Mouse (Mus musculus) left cerebral cortex, adult 11 months (tissue): ENCODE measurements around the gene Nfatc3.
"Not testable (repeated sequence)": the region's sequence is repeated elsewhere in the genome, so short reads cannot be mapped to it uniquely, and the experiment has no call there.

Experiments
- DNase-seq: peaks from one replicate; pipeline ENCODE4 v3.0.0; 2022; ENCODE audit warnings: low spot score

Gene Nfatc3

GRCm38 (mm10) chr8:106058731-106059612, at the start of gene Nfatc3:
Gene Nfatc3 (plus strand): TSS chr8:106058840.
- peak; percentile 95 for DNase-seq

- peak; percentile 89 for DNase-seq
Measured at GRCm38 (mm10) chr8:106010748-106011642, 47.6 kb upstream of the Nfatc3 start.

DNA sequence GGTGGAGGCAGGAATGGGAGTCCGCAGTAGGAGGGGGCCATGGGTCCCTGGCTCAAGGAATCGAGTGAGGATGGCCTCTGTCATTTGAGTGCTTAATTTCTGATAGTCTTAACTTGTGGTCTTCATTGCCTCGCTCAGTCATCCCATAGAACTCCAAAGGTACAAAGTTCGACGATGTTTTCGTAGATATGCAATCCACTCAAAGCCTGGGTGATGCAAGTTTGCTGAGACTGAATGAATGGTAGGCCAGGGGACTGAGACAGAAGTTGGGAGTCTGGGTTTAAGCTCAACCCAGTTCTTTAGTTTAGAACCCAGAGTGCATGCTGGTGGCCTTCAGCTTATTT, 47.0 kb upstream of the Nfatc3 start, which contains the start of gene Ddx28:
Ddx28 (minus strand) TSS at position 240 of the 344 bp plus-strand sequence.
- DNase-seq, result no peak

- DNase-seq, result not testable (repeated sequence)
Measured at GRCm38 (mm10) chr8:106012203-106012602, 46.4 kb upstream of the Nfatc3 start.

DNA sequence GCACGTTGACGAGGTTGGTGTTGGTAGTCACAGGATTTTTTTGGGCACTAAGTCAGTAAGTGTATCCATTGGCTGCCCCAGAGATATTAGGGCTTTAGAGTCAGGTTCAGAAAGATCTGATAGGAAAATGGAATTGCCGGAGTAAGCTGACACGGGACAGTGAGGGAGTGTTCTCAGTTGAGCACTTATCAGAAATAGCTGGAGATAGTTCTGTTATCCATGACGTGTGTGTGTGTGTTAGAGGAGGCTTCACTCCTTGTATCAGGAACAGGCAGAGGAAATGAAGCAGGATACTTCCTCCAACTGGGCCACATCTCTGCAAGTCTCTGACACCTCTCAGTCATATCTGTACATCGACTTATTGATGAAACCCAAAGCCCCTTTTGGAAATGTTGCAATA, 42.4 kb upstream of the Nfatc3 start:
- DNase-seq, result no peak

DNA sequence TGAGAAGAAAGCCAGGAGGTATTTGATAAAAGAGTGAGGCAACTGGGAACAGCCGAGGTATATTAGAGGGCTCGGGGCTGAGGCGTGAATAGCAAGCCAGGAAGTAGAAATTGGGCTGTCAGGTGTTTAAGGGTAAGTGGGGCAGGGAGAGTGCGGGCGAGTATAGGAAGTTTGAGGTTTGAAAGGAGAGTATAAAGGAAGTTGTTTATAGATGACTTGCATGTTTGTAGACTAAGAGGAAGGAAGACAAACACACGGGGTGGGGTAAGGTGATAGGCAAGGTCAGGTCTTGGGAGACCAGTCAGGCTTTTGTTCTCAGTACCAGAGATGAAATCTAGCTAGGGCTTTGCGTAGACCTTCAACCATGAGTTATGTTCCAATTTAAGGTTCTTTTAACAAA, 41.5 kb upstream of the Nfatc3 start:
- no peak for DNase-seq

DNA sequence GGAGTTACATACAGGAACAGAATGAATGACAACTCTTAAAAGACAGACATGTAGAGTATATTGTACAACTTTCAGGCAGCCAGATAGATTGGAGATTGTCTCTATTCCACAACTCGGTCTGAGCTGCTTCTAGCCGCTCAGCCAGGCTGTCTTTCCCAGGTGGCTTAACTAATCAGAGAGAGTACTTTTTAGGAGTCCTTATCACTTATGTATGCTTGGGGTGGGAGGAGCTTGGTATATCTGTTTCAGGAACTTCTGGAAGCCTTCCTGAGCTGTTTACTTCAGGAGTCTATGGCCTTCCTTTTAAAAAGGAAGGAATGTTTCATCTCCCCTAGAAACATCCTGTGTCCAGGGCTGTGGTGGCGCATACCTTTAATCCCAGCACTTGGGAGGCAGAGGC, 40.6 kb upstream of the Nfatc3 start:
- DNase-seq, result no peak

DNA sequence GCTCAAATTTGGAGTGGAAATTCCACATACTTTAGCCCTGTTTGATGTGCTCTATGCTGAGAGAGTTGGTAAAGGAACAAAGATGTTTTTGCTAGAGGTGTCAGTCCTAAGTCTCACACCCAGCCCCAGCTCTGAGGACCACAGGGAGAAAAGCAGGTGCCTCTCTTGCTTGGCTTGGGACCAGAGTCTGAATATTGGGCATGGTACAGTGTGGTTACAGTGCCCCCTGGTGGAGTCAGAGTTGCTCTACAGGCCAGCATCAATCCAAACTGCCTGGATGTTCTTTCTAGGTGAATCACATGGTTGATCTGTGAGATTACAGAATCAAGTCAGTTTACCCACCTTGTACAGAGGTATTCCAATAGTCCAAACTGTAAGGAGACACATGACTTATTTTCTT, 36.2 kb upstream of the Nfatc3 start:
- peak; percentile 57 for DNase-seq

GRCm38 (mm10) chr8:106038721-106039120, 19.9 kb upstream of the Nfatc3 start:
- no peak for DNase-seq

GRCm38 (mm10) chr8:106039605-106040004, 19.0 kb upstream of the Nfatc3 start:
- DNase-seq, result no peak

GRCm38 (mm10) chr8:106040218-106040617, 18.4 kb upstream of the Nfatc3 start:
- no peak for DNase-seq

DNA sequence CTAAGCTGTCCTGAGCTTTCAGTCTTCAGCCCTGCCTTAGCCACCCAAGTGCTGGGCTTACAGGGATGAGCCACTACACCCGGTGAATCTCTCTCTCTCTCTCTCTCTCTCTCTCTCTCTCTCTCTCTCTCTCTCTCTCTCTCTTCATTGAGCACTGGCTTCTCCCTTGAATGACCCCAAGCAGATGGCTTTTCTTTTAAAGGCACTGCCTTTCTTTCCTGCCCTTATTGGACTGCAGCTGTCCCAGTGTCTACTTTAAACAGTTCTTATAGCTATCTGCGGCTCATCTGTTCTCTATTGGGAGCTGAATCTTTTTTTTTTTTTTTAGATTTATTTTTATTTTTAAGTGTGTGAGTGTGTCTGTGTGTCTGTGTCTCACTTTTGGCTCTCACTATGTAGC, 15.6 kb upstream of the Nfatc3 start:
- DNase-seq, result no peak

DNA sequence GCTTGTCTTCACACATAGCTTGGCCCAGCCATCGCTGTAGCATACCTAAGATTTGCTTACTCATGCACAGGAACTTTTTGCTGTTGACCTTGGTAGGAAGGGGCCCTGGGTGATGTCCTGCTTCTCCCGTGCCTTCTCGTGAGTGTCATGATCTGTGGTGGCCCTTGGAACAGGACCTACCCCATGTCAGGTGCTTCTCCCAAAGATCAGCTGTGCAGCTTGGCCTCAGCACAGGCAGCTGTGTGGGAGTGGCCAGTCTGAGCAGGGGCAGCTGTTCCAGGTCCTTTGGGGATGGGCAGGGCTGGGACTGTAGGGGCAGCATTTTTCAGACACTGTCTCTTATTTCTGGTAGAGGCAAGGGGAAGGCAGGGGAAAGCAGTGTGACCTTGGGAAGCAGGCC, 14.5 kb upstream of the Nfatc3 start:
- DNase-seq, result no peak

DNA sequence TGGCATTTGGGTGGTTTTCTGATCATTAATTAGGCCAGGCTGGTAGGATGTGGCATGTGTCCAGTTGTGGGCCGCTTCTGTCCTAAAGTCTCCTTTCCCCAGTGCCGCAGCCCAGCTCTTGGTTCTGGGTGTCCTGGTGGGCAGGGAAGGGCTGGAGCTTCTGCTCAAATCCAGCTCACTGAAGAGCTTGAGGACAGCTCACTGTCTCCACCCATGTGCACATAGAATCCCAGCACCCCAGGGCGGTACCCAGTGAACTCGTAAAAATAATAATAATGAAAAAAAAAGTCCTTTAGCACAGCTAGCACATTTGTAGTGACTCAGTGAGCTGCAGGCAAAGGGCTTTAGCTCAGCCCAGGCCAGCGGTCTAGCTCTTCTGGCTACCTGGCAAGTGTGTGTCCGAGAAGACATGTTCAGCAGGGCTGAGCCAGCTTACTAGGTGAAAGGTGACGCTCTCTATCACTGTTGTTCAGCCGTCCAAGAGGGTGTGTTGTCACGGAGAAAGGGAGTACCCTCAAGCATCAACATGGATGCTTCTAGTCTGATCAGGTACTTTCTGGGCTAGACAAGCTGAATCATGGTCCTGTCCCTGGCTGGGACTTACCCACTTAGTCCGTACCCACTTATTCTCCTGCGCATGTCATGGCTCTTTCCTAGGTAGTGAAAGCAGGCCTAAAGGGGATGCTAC, 11.6 kb upstream of the Nfatc3 start:
- DNase-seq, result no peak

- no peak for DNase-seq
Measured at GRCm38 (mm10) chr8:106047854-106048630, 10.6 kb upstream of the Nfatc3 start.

DNA sequence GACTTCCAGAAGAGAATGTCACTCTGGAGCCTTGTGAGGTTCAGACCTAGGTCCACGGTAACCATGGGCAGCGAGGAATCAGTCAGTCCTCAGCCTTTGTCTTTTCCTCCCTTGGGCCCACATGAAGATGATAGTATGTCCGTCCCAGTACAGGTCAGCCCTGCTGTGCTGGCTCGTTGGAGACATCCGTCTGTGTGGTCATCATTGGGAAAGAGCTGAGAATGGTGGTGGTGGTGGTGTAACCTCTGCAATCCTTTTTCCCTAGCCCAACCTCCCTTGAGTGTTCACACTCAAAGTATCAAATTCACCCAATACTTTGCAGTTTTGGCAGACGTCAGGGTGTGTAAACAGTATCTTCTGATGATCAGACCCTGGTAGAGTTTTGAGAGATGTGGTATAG, 8.8 kb upstream of the Nfatc3 start:
- DNase-seq, result no peak

GRCm38 (mm10) chr8:106051068-106051467, 7.6 kb upstream of the Nfatc3 start:
- DNase-seq, result no peak

DNA sequence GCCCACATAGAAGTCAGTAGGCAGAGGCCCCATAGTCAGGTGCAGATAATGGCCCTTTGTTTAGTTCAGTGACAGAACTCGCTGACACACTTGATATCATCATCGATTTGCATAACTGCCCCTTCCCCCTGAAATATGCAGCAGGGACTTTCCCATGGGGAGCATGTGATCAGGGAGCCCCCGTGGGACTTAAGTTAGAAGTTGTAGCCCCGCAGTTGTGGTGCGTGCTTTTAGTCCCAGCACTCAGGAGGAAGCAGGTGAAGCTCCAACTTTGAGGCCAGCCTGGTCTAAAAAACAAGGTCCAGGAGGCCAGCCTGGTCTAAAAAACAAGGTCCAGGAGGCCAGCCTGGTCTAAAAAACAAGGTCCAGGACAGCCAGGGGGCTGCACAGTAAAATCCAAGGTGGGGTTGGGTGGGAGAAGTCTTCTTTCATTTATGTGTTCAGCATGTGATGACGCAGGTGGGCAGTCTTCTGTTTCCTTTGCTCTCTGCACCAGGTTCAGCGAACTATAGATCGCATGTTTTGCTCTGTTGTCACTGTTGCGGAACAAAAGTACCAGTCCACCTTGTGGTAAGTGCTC, 6.0 kb upstream of the Nfatc3 start:
- DNase-seq, result no peak

- no peak for DNase-seq
Measured at GRCm38 (mm10) chr8:106054190-106054811, 4.3 kb upstream of the Nfatc3 start.

- DNase-seq, result no peak
Measured at GRCm38 (mm10) chr8:106055038-106055437, 3.6 kb upstream of the Nfatc3 start.
